Mouse (Mus musculus): ENCODE measurements at regions not wholly inside any gene's neighbourhood (a gene's known extent, or its start where the extent isn't known, plus 50 kb on each side); places are given as distances from the start of the nearest gene placed in this dataset.

GRCm38 (mm10) chr16:48126797-48127196, 156.7 kb upstream of the Dppa4 start:
- Histone ChIP-seq H3K4me3 (no peak overlapping the region), H3K27ac (no peak overlapping the region)
- DNase-seq (ENCODE audit: low spot score in 2 of 2): peak in 1 of 2 experiments; percentile 31
- no peak for TF ChIP-seq CTCF (conservative IDR thresholded peaks at IDR 0.05)

GRCm38 (mm10) chr16:48127338-48127737, 156.2 kb upstream of the Dppa4 start:
- Histone ChIP-seq H3K27ac (no peak overlapping the region), H3K4me3 (no peak overlapping the region)
- no peak for DNase-seq (ENCODE audit: low spot score in 2 of 2)
- TF ChIP-seq CTCF (conservative IDR thresholded peaks at IDR 0.05): no peak

- H3K27ac ChIP-seq: no peak overlapping the region
- no peak for TF ChIP-seq CTCF (conservative IDR thresholded peaks at IDR 0.05)
- no peak for DNase-seq (ENCODE audit: low spot score in 2 of 2)
- H3K4me3 ChIP-seq: no peak overlapping the region
Observed at GRCm38 (mm10) chr16:48155355-48155754, 128.2 kb upstream of the Dppa4 start.

- no peak for TF ChIP-seq CTCF (conservative IDR thresholded peaks at IDR 0.05)
- Histone ChIP-seq H3K4me3 (no peak overlapping the region), H3K27ac (no peak overlapping the region)
- DNase-seq (ENCODE audit: low spot score in 2 of 2): no peak
Observed at GRCm38 (mm10) chr16:48190399-48190798, 93.1 kb upstream of the Dppa4 start.

- H3K27ac ChIP-seq: no peak overlapping the region
- no peak overlapping the region for H3K4me3 ChIP-seq
- DNase-seq (ENCODE audit: low spot score in 2 of 2): no peak
- no peak for TF ChIP-seq CTCF (conservative IDR thresholded peaks at IDR 0.05)
Observed at GRCm38 (mm10) chr16:48192197-48192596, 91.3 kb upstream of the Dppa4 start.

- H3K4me3 ChIP-seq: no peak overlapping the region
- no peak overlapping the region for H3K27ac ChIP-seq
- TF ChIP-seq CTCF (conservative IDR thresholded peaks at IDR 0.05): no peak
- no peak for DNase-seq (ENCODE audit: low spot score in 2 of 2)
Observed at GRCm38 (mm10) chr16:48214976-48215375, 68.6 kb upstream of the Dppa4 start.
